Mouse (Mus musculus) liver, adult 2 months (tissue): Measurements from ENCODE around the gene Tdgf1.

Experiments
- CTCF ChIP-seq: fragments of 200-500 bp; IDR thresholded peaks from 2 replicates; pipeline ENCODE4 v1.5.1; 2011; ENCODE audit warnings: low read depth, low read length, control low read depth
- POLR2A ChIP-seq: fragments of 200-500 bp; IDR thresholded peaks from 2 replicates; pipeline ENCODE4 v1.6.1; 2011; ENCODE audit warnings: low read length, control low read depth; ENCODE audit not compliant: insufficient read depth; ENCODE audit errors: extremely low read depth

GRCm38 (mm10) chr9:110987331-110987730, 41.4 kb upstream of the Tdgf1 start:
- no peak for TF ChIP-seq POLR2A
- TF ChIP-seq CTCF: no peak
